Mouse (Mus musculus) E14TG2a.4 (cell line): ENCODE measurements around the gene Tpk1.
"Not testable (repeated sequence)": the region's sequence is repeated elsewhere in the genome, so short reads cannot be mapped to it uniquely, and the experiment has no call there.

Experiments
- H3K27me3 ChIP-seq: 2 replicates; pipeline ENCODE4 v1.6.1; 2014; ENCODE audit warnings: low read length, control low read depth; ENCODE audit not compliant: insufficient read depth
- H3K36me3 ChIP-seq: 2 replicates; pipeline ENCODE4 v1.6.1; 2014; ENCODE audit warnings: low read length, control low read depth; ENCODE audit not compliant: insufficient read depth
- H3K4me1 ChIP-seq: replicated peaks from 2 replicates; pipeline ENCODE4 v1.6.1; 2014; ENCODE audit warnings: low read depth, low read length, control low read depth
- H3K4me3 ChIP-seq: replicated peaks from 2 replicates; pipeline ENCODE4 v1.5.1; 2014; ENCODE audit warnings: mild to moderate bottlenecking, low read length
- H3K9me3 ChIP-seq: 2 replicates; pipeline ENCODE4 v1.6.1; 2014; ENCODE audit warnings: low read length, control low read depth
- CTCF ChIP-seq: conservative IDR thresholded peaks from 2 replicates; pipeline ENCODE4 v1.5.1; 2014; ENCODE audit warnings: low read length
- NANOG ChIP-seq: IDR thresholded peaks from 2 replicates; pipeline ENCODE4 v1.6.1; 2014; ENCODE audit warnings: borderline replicate concordance, low read length, mixed read lengths
- POU5F1 ChIP-seq: IDR thresholded peaks from 2 replicates; pipeline ENCODE4 v1.6.1; 2014; ENCODE audit warnings: low read length, borderline replicate concordance

Tpk1 gene

DNA sequence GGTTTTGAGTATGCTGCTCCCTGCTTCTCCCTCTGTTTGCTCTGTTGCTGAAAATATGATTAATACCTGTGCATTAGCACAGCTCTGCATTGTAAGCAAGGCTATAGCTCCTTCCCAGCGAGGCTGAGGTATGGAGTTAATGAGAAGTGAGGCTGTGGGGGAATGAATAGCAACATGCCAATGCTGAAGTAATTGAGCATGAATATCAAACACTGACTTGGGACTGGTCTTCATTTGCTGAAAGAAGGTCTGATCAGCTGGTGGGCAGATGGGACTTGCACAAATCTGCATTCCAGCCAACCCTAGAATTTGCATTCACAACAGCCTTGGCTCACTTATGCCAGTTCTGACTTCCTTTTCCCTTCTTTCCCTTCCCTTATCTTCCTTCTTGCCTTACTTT lies 144.0 kb downstream of the Tpk1 start:
- Histone ChIP-seq H3K36me3 (no peaks in the 10 kb centered on the region), H3K27me3 (no peaks in the 10 kb centered on the region), H3K4me1 (no peaks in the 10 kb centered on the region), H3K4me3 (no peak overlapping the region), H3K9me3 (no peaks in the 10 kb centered on the region)
- no peak for TF ChIP-seq NANOG

- H3K9me3 ChIP-seq, result no peaks in the 10 kb centered on the region
- no peaks in the 10 kb centered on the region for H3K4me1 ChIP-seq
- no peak for TF ChIP-seq NANOG
- TF ChIP-seq POU5F1, result no peak
- TF ChIP-seq CTCF, result no peak
- H3K27me3 ChIP-seq, result no peaks in the 10 kb centered on the region
- H3K36me3 ChIP-seq, result no peaks in the 10 kb centered on the region
- no peak overlapping the region for H3K4me3 ChIP-seq
Observed at GRCm38 (mm10) chr6:43520218-43520617, 145.9 kb downstream of the Tpk1 start.

- Histone ChIP-seq H3K4me1 (no peaks in the 10 kb centered on the region), H3K9me3 (no peaks in the 10 kb centered on the region), H3K36me3 (no peaks in the 10 kb centered on the region), H3K4me3 (no peak overlapping the region), H3K27me3 (no peaks in the 10 kb centered on the region)
- TF ChIP-seq POU5F1 (no peak), CTCF (no peak), NANOG (no peak)
Observed at GRCm38 (mm10) chr6:43518378-43518777, 147.7 kb downstream of the Tpk1 start.

DNA sequence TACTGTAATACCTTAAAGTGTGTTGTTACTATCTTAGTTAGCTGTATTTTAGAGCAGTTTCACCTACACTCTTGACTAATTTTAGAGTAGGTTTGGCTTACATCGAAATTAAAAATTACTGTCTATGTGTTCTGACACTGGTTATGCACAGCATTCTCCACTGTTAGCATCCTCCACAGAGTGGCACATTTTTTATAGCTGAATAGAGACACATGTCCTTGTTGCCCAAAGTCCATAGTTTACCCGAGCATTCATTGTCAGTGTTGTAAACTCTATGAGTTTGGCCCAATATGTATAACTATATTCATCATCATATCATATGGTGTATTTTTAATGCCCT lies 148.8 kb downstream of the Tpk1 start:
- no peaks in the 10 kb centered on the region for H3K4me1 ChIP-seq
- no peaks in the 10 kb centered on the region for H3K36me3 ChIP-seq
- TF ChIP-seq CTCF, result no peak
- no peak for TF ChIP-seq POU5F1
- no peak for TF ChIP-seq NANOG
- no peaks in the 10 kb centered on the region for H3K9me3 ChIP-seq
- H3K27me3 ChIP-seq, result no peaks in the 10 kb centered on the region
- no peak overlapping the region for H3K4me3 ChIP-seq

DNA sequence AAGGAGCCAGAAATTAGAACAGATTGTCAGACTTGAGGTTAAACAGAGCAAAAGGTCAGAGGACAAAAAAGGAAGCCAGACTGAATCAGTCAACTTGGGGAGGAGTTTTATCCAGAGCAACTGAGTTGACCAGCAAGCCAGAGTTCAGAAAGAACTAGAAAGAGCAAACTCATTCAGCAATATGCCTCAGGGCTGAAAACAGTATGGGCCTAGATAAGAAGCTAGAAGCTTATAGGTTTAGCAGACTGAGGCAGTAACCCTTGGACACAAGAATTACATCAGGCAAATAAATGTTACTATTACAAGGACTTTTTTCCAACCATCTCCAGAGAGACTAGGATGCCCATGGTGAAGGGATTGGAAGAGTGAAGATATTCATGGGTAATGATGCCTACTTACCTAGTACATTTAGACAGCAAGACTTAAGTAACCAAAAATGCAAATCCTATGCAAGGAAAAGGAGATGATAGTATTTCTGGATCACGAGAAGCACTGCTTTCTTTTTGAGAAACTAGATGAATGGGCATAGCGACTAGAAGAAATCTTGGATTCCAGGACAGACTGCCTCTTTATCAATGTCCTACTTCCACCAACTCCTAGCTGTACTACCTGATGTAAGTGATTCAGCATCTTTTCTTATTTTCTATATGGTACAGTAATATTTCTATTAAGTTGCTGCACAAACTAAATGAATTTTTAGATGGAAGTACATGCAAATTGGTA lies 149.3 kb downstream of the Tpk1 start:
- TF ChIP-seq NANOG, result no peak
- TF ChIP-seq CTCF, result no peak
- no peak for TF ChIP-seq POU5F1
- Histone ChIP-seq H3K4me3 (no peak overlapping the region), H3K27me3 (no peaks in the 10 kb centered on the region), H3K9me3 (no peaks in the 10 kb centered on the region), H3K4me1 (no peaks in the 10 kb centered on the region), H3K36me3 (no peaks in the 10 kb centered on the region)

- not testable (repeated sequence) for H3K36me3 ChIP-seq, H3K4me3 ChIP-seq, H3K27me3 ChIP-seq, H3K9me3 ChIP-seq, H3K4me1 ChIP-seq
Observed at GRCm38 (mm10) chr6:43506686-43507385, 159.2 kb downstream of the Tpk1 start.

DNA sequence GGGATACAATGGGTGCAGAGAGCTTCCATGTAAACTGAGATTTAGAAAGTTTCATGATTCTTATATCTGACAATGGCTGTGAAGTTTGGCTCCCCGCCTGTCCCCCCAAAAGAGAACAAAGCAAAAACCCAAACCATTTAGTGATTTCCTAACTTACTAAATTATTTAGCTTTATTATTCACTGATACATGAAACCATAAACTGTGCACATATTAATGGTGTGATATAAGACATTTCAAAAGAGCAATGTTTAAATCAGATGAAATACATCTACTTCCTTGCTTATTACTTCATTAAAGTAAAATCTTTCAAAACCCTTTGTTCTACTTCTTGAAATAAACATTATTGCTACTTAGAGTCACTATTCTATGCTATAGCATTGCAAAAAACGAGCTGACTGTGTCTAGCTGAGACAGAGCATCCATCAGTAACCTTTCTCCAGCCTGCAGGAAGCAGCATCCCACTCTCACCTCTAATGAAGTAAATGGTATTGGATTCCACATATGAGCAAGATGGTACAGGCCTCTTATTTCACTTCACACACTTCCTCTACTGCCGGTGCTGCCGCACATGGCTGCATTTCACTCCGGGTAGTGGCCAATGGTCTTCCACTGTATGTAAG lies 161.4 kb downstream of the Tpk1 start:
- H3K27me3 ChIP-seq, result no peaks in the 10 kb centered on the region
- H3K4me3 ChIP-seq, result no peak overlapping the region
- H3K36me3 ChIP-seq, result no peaks in the 10 kb centered on the region
- no peaks in the 10 kb centered on the region for H3K4me1 ChIP-seq
- TF ChIP-seq POU5F1 (no peak), CTCF (no peak), NANOG (no peak)
- H3K9me3 ChIP-seq, result no peaks in the 10 kb centered on the region

DNA sequence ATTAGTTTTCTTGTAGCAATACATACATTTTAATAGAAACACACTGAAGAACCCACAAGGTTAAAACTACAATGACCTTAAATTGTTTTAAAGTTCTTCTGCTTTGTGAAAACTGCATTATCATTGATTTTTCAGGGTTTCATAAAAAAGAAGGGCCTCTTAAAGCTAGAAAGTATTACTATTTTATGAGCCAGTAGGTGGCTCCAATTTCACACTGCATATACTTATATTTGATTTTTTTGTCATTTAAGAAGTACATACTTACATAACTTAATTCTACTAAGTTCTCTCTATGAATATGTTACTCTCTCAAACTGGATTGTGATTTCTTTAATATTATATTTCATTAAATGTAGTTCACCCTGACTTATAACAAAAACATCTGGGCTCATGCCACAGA lies 173.7 kb downstream of the Tpk1 start:
- TF ChIP-seq POU5F1 (no peak), CTCF (no peak), NANOG (no peak)
- Histone ChIP-seq H3K27me3 (no peaks in the 10 kb centered on the region), H3K9me3 (peaks cover 13% of the 10 kb centered on the region), H3K4me1 (no peaks in the 10 kb centered on the region), H3K36me3 (no peaks in the 10 kb centered on the region), H3K4me3 (no peak overlapping the region)

DNA sequence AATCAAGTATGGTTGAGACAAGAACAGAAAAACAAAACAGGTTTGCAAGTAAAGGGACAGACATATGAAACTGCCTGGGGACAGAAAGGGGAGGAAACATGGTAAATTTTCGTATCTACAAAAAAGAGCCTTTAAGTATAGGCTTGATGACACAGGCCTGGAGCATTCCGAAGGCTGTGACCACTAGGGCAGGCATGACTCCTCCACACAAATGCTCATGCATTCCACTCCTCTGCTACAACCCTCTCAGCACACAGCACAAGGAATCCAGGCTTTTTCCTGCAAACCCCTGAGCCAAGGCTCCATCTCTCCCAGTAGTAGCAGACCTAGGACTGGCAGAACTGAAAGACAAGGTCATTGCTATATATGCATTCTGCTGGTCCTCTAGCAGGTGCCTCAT lies 179.4 kb downstream of the Tpk1 start:
- TF ChIP-seq CTCF (no peak), POU5F1 (no peak), NANOG (no peak)
- no peaks in the 10 kb centered on the region for H3K27me3 ChIP-seq
- H3K4me1 ChIP-seq, result no peaks in the 10 kb centered on the region
- no peaks in the 10 kb centered on the region for H3K9me3 ChIP-seq
- no peak overlapping the region for H3K4me3 ChIP-seq
- no peaks in the 10 kb centered on the region for H3K36me3 ChIP-seq
